Mouse (Mus musculus): Measurements from ENCODE around the gene Ten1.

- TF ChIP-seq USF1 (IDR thresholded peaks at IDR 0.05; ENCODE audit: low read depth, low read length) = no peak
- TF ChIP-seq CTCF (conservative IDR thresholded peaks at IDR 0.05 in 1 of 2, IDR thresholded peaks at IDR 0.05 in 1 of 2; ENCODE audit: low read depth in 2 of 2, low read length in 2 of 2) = no peak
- no peak for TF ChIP-seq POLR2A (IDR thresholded peaks at IDR 0.05; ENCODE audit: low read depth, low read length)
- TF ChIP-seq JUND (conservative IDR thresholded peaks at IDR 0.05; ENCODE audit: low read depth, low read length) = no peak
- no peak for TF ChIP-seq TBP (conservative IDR thresholded peaks at IDR 0.05; ENCODE audit: low read depth, low read length)
- TF ChIP-seq UBTF (IDR thresholded peaks at IDR 0.05; ENCODE audit: low read depth, low read length) = no peak
- no peak for TF ChIP-seq TCF12 (IDR thresholded peaks at IDR 0.05; ENCODE audit: low read depth, low read length)
Observed at GRCm38 (mm10) chr11:116163002-116163401, 35.7 kb upstream of the Ten1 start.
